Mouse (Mus musculus) myocyte (in vitro differentiated cells): Measurements from ENCODE around the gene Prss56.

Experiments used
- E2F4 ChIP-seq: IDR thresholded peaks from one replicate; pipeline ENCODE4 v1.6.1; 2011; ENCODE audit warnings: mild to moderate bottlenecking, control low read depth, moderate library complexity; ENCODE audit not compliant: insufficient read depth
- MAX ChIP-seq: IDR thresholded peaks from one replicate; pipeline ENCODE4 v1.6.1; 2011; ENCODE audit warnings: low read depth, mild to moderate bottlenecking, control low read depth
- MYOD1 ChIP-seq, 3 experiments: IDR thresholded peaks; one replicate each; pipeline ENCODE4 v1.6.1; 2011; ENCODE audit warnings: control low read depth in 2 of 3, low read depth in 2 of 3, mild to moderate bottlenecking in 2 of 3, moderate library complexity in 1 of 3; ENCODE audit not compliant: insufficient read length in 2 of 3, control insufficient read depth in 1 of 3
- MYOG ChIP-seq, 3 experiments: IDR thresholded peaks; one replicate each; pipeline ENCODE4 v1.6.1; 2011; ENCODE audit warnings: control low read depth in 2 of 3, low read depth in 2 of 3, mild to moderate bottlenecking in 2 of 3; ENCODE audit not compliant: insufficient read length in 2 of 3, control insufficient read depth in 1 of 3, insufficient read depth in 1 of 3
- POLR2A ChIP-seq: IDR thresholded peaks from one replicate; pipeline ENCODE4 v1.6.1; 2011; ENCODE audit warnings: low read depth, mild to moderate bottlenecking, control low read depth, moderate library complexity; ENCODE audit not compliant: insufficient read length
- POLR2AphosphoS2 ChIP-seq: IDR thresholded peaks from one replicate; pipeline ENCODE4 v1.6.1; 2011; ENCODE audit warnings: low read depth, control low read depth; ENCODE audit not compliant: insufficient read length
- SRF ChIP-seq: IDR thresholded peaks from one replicate; pipeline ENCODE4 v1.6.1; 2011; ENCODE audit warnings: low read depth; ENCODE audit not compliant: control insufficient read depth, insufficient read length
- TCF12 ChIP-seq: IDR thresholded peaks from one replicate; pipeline ENCODE4 v1.6.1; 2011; ENCODE audit warnings: mild to moderate bottlenecking, control low read depth; ENCODE audit not compliant: poor library complexity, insufficient read depth, severe bottlenecking
- TCF3 ChIP-seq: IDR thresholded peaks from one replicate; pipeline ENCODE4 v1.6.1; 2011; ENCODE audit warnings: low read depth, control low read depth; ENCODE audit not compliant: insufficient read length
- USF1 ChIP-seq: IDR thresholded peaks from one replicate; pipeline ENCODE4 v1.6.1; 2011; ENCODE audit warnings: low read depth, mild to moderate bottlenecking, control low read depth, moderate library complexity

GRCm38 (mm10) chr1:87205038-87205437, 21.9 kb downstream of the Prss56 start:
- TF ChIP-seq MYOG (IDR thresholded peaks at IDR 0.05; ENCODE audit: control insufficient read depth in 1 of 3, insufficient read depth in 1 of 3, insufficient read length in 2 of 3, low read depth in 2 of 3) (no peak), POLR2AphosphoS2 (no peak), POLR2A (peak; percentile 21), USF1 (no peak), E2F4 (no peak), MAX (no peak), MYOD1 (IDR thresholded peaks at IDR 0.05; ENCODE audit: control insufficient read depth in 1 of 3, insufficient read length in 2 of 3, low read depth in 2 of 3) (no peak), TCF3 (no peak), TCF12 (no peak), SRF (no peak)
